Mouse (Mus musculus): ENCODE results near the gene Cypt1. TPM values are rescaled to one million over a fixed set of nuclear protein-coding genes. Genes with fewer than 3 reads are reported as not detected.

Cypt1 gene
- not detected in 2 replicates for total RNA-seq (2015)
- total RNA-seq (2017), result not detected in 2 replicates

- no peak for ATAC-seq (replicated peaks; ENCODE audit: poor library complexity)
Observed at GRCm38 (mm10) chrX:16522569-16522968, at the start of gene Cypt1. Gene Cypt1, plus strand, starts transcription at chrX:16522869.

GRCm38 (mm10) chrX:16546806-16547205, 24.1 kb downstream of the Cypt1 start:
- ATAC-seq (replicated peaks; ENCODE audit: poor library complexity), result peak; percentile 75

GRCm38 (mm10) chrX:16557061-16557460, 34.4 kb downstream of the Cypt1 start:
- ATAC-seq (replicated peaks; ENCODE audit: poor library complexity), result no peak

- no peak for ATAC-seq (replicated peaks; ENCODE audit: poor library complexity)
Observed at GRCm38 (mm10) chrX:16558501-16558900, 35.8 kb downstream of the Cypt1 start.

Other genes starting within 250 kb of the Cypt1 start
- 7.5 and 8.9 TPM in 2 replicates for gene Maoa, start 96.8 kb downstream of the Cypt1 start, total RNA-seq (2015)
- 12.5 and 16.6 TPM in 2 replicates for gene Maoa, start 96.8 kb downstream of the Cypt1 start, total RNA-seq (2017)